In the genomic region with DNA sequence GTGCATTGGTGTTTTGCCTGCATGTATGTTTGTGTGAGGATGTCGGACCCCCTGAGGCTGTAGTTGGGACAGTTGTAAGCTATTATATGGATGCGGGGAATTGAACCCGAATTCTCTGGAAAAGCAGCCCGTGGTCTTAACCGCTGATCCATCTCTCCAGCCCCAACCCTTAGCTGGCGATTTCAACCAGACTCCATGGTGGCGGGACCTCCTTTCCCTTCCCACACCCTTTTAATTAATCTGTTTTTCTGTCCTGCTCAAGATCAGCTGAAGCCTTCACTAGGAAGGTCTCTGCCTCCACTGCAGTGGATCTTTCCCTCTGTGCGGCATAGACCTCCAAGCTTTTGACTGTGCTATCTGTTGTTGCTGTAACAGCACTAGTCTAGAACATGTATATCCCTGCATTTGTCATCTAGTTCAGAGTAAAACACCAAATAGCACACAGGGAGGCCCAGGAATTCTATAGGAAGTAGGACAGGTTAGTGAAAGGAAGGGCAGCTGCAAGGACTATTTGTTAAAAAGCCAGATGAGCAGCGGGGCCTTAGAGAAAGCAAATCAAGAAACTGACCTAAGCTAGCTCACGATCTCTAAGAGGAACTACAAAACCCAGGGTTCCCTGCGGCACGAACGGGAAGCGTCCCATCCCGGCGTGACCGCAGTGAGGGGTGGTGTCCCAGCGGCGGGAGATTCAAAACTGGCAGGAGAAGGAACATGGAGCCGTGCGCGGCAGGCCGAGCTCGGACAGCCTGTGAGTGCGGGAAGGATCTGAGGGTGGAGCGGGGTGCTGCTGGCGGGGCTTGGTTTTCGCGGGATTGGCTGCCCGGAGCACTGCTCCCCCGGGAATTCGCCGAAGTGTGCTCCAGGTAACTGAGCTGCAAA, we compare ENCODE assay signal across 8 mouse cellular contexts. TPM values are rescaled to one million over a fixed set of nuclear protein-coding genes. Genes with fewer than 3 reads are reported as not detected.
DNase-seq lines count a peak whose midpoint lies in the region; ATAC-seq lines count a peak whose summit lies in the region.

A gene (plus strand): TSS at position 627 of the 879 bp plus-strand sequence.

- no peak within 1 kb of the TSS for H3K27ac ChIP-seq in intestine, embryonic 14.5 days (ENCODE audit: low read depth)

- intact Hi-C loops in gastrocnemius, postnatal 14 days (cut with DNase I; ENCODE audit: low total_unique reads), result no loop called here
- intact Hi-C loops in left cerebral cortex, postnatal 10 days (cut with DNase I), result no loop called here

- H3K9ac ChIP-seq in intestine, embryonic 14.5 days (ENCODE audit: low read length), result peak within 1 kb of the TSS; percentile 48

- H3K4me2 ChIP-seq in intestine, embryonic 14.5 days (ENCODE audit: low read length), result peak within 1 kb of the TSS; percentile 57

- WGBS in intestine, embryonic 14.5 days, result 19% methylated on average over 33 of the region's 33 CpGs

- peaks cover 10% of the 10 kb centered on the region; the same call in 1 of the 2 replicates for H3K4me1 ChIP-seq in intestine, embryonic 14.5 days (replicated peaks; ENCODE audit: control insufficient read depth, insufficient read depth, low read length)

- no peaks in the 10 kb centered on the region for H3K9me3 ChIP-seq in intestine, embryonic 14.5 days (ENCODE audit: control insufficient read depth, low read length)

- peak within 1 kb of the TSS; percentile 49 for H3K4me3 ChIP-seq in intestine, embryonic 14.5 days (ENCODE audit: low read depth, low read length)

- DNase-seq in adrenal gland, adult 18-20 months (ENCODE audit: low spot score in 2 of 2), result peak; percentile 82 to 83
- DNase-seq in embryo, embryonic 10.5 days (ENCODE audit: low spot score), result peak; percentile 95
- peak; percentile 93 for DNase-seq in gastrocnemius, postnatal 14 days
- DNase-seq in intestine, embryonic 14.5 days (ENCODE audit: low spot score), result peak; percentile 92
- peak; percentile 83 to 94 for DNase-seq in left cerebral cortex, postnatal 10 days (ENCODE audit: extremely low spot score in 1 of 2, low spot score in 2 of 2)
- peak; percentile 93 to 95 for DNase-seq in right cerebral cortex, postnatal 10 days (ENCODE audit: low spot score in 2 of 2)
- DNase-seq in urinary bladder, postnatal 14 days (ENCODE audit: low spot score), result peak; percentile 91

- H3K27me3 ChIP-seq in intestine, embryonic 14.5 days (replicated peaks; ENCODE audit: control insufficient read depth, insufficient read depth, low read length), result no peaks in the 10 kb centered on the region

- ATAC-seq in intestine, embryonic 14.5 days (replicated peaks; ENCODE audit: low FRiP score, low TSS enrichment, low read depth), result peak; percentile 82
- ATAC-seq in megakaryocyte progenitor cell, adult 5-6 weeks (replicated peaks; ENCODE audit: poor library complexity), result peak; percentile 95

- peaks cover 16% of the 10 kb centered on the region for H3K36me3 ChIP-seq in intestine, embryonic 14.5 days (ENCODE audit: control insufficient read depth, insufficient read depth, low read length)

RNA-seq across cellular contexts. Expression of the gene that starts here (rescaled TPM):
- total RNA-seq in adrenal gland, adult 18-20 months (2021), result under 1 TPM; 0.64 to 0.80 TPM
- 1 to 10 TPM; 2.5 to 2.7 TPM for total RNA-seq in gastrocnemius, postnatal 14 days (2021)
- polyA plus RNA-seq in intestine, embryonic 14.5 days (2014; fragmentation: Nextera tagmentation; extraction: Ambion mirVana), result 23.8 and 24.0 TPM in 2 replicates
- total RNA-seq in left cerebral cortex, postnatal 10 days (2021), result 1 to 10 TPM; 1.9 to 2.0 TPM
- total RNA-seq in megakaryocyte progenitor cell, adult 5-6 weeks (2015), result 14.1 and 14.2 TPM in 2 replicates
- total RNA-seq in megakaryocyte progenitor cell, adult 5-6 weeks (2017), result 21.4 and 22.0 TPM in 2 replicates

Comparison
In these comparisons a context has a peak if more than half of its experiments do, and no peak if none do; other contexts are left out.
1. RNA of the gene that starts here (total RNA-seq): 14.1 to 22.0 TPM in megakaryocyte progenitor cell, adult 5-6 weeks; 2.5 to 2.7 TPM in gastrocnemius, postnatal 14 days, 1.9 to 2.0 TPM in left cerebral cortex, postnatal 10 days and 0.64 to 0.80 TPM in adrenal gland, adult 18-20 months; every median in the first group is over 4 times any median in the second.
2. Peak in DNase-seq in adrenal gland, adult 18-20 months; RNA of the gene not detected or under 1 TPM.
3. Peak in every context shown above with its lines, with median percentiles within 50 percentile points of each other: DNase-seq.